Mouse (Mus musculus) forebrain, embryonic 10.5 days (tissue): ENCODE measurements around the gene Per1. TPM values are rescaled to one million over a fixed set of nuclear protein-coding genes. Genes with fewer than 3 reads are reported as not detected.

Source experiments
- DNase-seq: peaks from one replicate; pipeline ENCODE4 v3.0.0-alpha.2; 2017; ENCODE audit warnings: low spot score; ENCODE audit errors: extremely low spot score
- H3K27ac ChIP-seq: fragments of 300-500 bp; sonication (generic); 2 replicates; pipeline ENCODE4 v1.5.1; 2016; ENCODE audit warnings: mild to moderate bottlenecking
- H3K27me3 ChIP-seq: fragments of 300-500 bp; sonication (generic); 2 replicates; pipeline ENCODE4 v1.6.1; 2016; ENCODE audit warnings: mild to moderate bottlenecking; ENCODE audit not compliant: poor library complexity, severe bottlenecking
- H3K36me3 ChIP-seq: fragments of 300-500 bp; sonication (generic); replicated peaks from 2 replicates; pipeline ENCODE4 v1.6.1; 2016; ENCODE audit warnings: mild to moderate bottlenecking, moderate library complexity
- H3K4me1 ChIP-seq: fragments of 300-500 bp; sonication (generic); 2 replicates; pipeline ENCODE4 v1.6.1; 2016
- H3K4me3 ChIP-seq: fragments of 300-500 bp; sonication (generic); 2 replicates; pipeline ENCODE4 v1.5.1; 2016; ENCODE audit warnings: mild to moderate bottlenecking, moderate library complexity
- H3K9me3 ChIP-seq: fragments of 300-500 bp; sonication (generic); 2 replicates; pipeline ENCODE4 v1.6.1; 2016; ENCODE audit warnings: mild to moderate bottlenecking, moderate library complexity
- WGBS: fragments of 180-500 bp; shearing (Covaris S2); methylation state at CpG from one replicate; pipeline ENCODE4 v1.1.7; 2016; 5-methylcytosine and 5-hydroxymethylcytosine counted together
- polyA plus RNA-seq: library from polyadenylated mRNA; unstranded; fragments of >200 nt; fragmentation: Nextera tagmentation; extraction: Ambion mirVana; gene quantifications from 2 replicates; pipeline ENCODE4 v1.2.1, GENCODE M21; 2016

Gene Per1
- polyA plus RNA-seq, 1 experiment from 2014 or later: 7.3 TPM

- H3K4me3 ChIP-seq: peak overlapping the region; percentile 62
- H3K4me1 ChIP-seq: peaks cover 28% of the 10 kb centered on the region
- 81% methylated on average over 13 of the region's 13 CpGs for WGBS
- H3K27ac ChIP-seq: no peak overlapping the region
- DNase-seq: no peak
- peaks cover 54% of the 10 kb centered on the region for H3K36me3 ChIP-seq
- H3K9me3 ChIP-seq: no peaks in the 10 kb centered on the region
- peaks cover 29% of the 10 kb centered on the region for H3K27me3 ChIP-seq
These were observed 14.2 kb downstream of the Per1 start for GRCm38 (mm10) chr11:69109032-69109900.

GRCm38 (mm10) chr11:69110319-69111046 is 15.5 kb downstream of the Per1 start:
- Histone ChIP-seq H3K36me3 (peaks cover 42% of the 10 kb centered on the region), H3K4me1 (peaks cover 28% of the 10 kb centered on the region), H3K27me3 (peaks cover 41% of the 10 kb centered on the region), H3K9me3 (no peaks in the 10 kb centered on the region), H3K4me3 (peak overlapping the region; percentile 62), H3K27ac (peak overlapping the region; percentile 72)
- DNase-seq: peak; percentile 95
- WGBS: under 1% methylated on average over 30 of the region's 30 CpGs

GRCm38 (mm10) chr11:69111051-69111810 is 16.2 kb downstream of the Per1 start:
- DNase-seq: no peak
- Histone ChIP-seq H3K27ac (peak overlapping the region; percentile 72), H3K27me3 (peaks cover 49% of the 10 kb centered on the region), H3K9me3 (no peaks in the 10 kb centered on the region), H3K36me3 (peaks cover 34% of the 10 kb centered on the region), H3K4me1 (peaks cover 28% of the 10 kb centered on the region), H3K4me3 (peak overlapping the region; percentile 62)
- WGBS: 5% methylated on average over 21 of the region's 21 CpGs

- no peaks in the 10 kb centered on the region for H3K9me3 ChIP-seq
- peak overlapping the region; percentile 62 for H3K4me3 ChIP-seq
- H3K4me1 ChIP-seq: peaks cover 31% of the 10 kb centered on the region
- peak overlapping the region; percentile 72; the same call in 1 of the 2 replicates for H3K27ac ChIP-seq
- no peak for DNase-seq
- H3K36me3 ChIP-seq: peaks cover 28% of the 10 kb centered on the region
- H3K27me3 ChIP-seq: peaks cover 55% of the 10 kb centered on the region
- 62% methylated on average over 4 of the region's 4 CpGs for WGBS
These were observed 16.8 kb downstream of the Per1 start for GRCm38 (mm10) chr11:69111865-69112264.

GRCm38 (mm10) chr11:69114018-69114417 is 19.0 kb downstream of the Per1 start:
- WGBS: 86% methylated on average over 3 of the region's 3 CpGs
- Histone ChIP-seq H3K36me3 (peaks cover 6% of the 10 kb centered on the region), H3K4me1 (peaks cover 49% of the 10 kb centered on the region), H3K9me3 (no peaks in the 10 kb centered on the region), H3K27me3 (peaks cover 62% of the 10 kb centered on the region), H3K4me3 (no peak overlapping the region), H3K27ac (no peak overlapping the region)
- no peak for DNase-seq

- DNase-seq: no peak
- peaks cover 68% of the 10 kb centered on the region for H3K27me3 ChIP-seq
- H3K9me3 ChIP-seq: no peaks in the 10 kb centered on the region
- WGBS: 87% methylated on average over 3 of the region's 3 CpGs
- H3K4me3 ChIP-seq: no peak overlapping the region
- no peak overlapping the region for H3K27ac ChIP-seq
- H3K4me1 ChIP-seq: peaks cover 49% of the 10 kb centered on the region
- peaks cover under 1% of the 10 kb centered on the region; the same call in 1 of the 2 replicates for H3K36me3 ChIP-seq
These were observed 19.6 kb downstream of the Per1 start for GRCm38 (mm10) chr11:69114621-69115020.

- peak overlapping the region; percentile 84 for H3K4me3 ChIP-seq
- H3K27me3 ChIP-seq: peaks cover 84% of the 10 kb centered on the region
- no peaks in the 10 kb centered on the region for H3K9me3 ChIP-seq
- H3K36me3 ChIP-seq: no peaks in the 10 kb centered on the region
- H3K4me1 ChIP-seq: peaks cover 58% of the 10 kb centered on the region
- H3K27ac ChIP-seq: no peak overlapping the region
- DNase-seq: no peak
- 72% methylated on average over 5 of the region's 5 CpGs for WGBS
These were observed 21.8 kb downstream of the Per1 start for GRCm38 (mm10) chr11:69116843-69117242.

GRCm38 (mm10) chr11:69117737-69118695 is 23.0 kb downstream of the Per1 start:
- WGBS: under 1% methylated on average over 45 of the region's 45 CpGs
- H3K4me1 ChIP-seq: peaks cover 62% of the 10 kb centered on the region

GRCm38 (mm10) chr11:69118765-69119164 is 23.7 kb downstream of the Per1 start:
- H3K4me1 ChIP-seq: peaks cover 64% of the 10 kb centered on the region
- under 1% methylated on average over 15 of the region's 15 CpGs for WGBS

More at GRCm38 (mm10) chr11:69117737-69118695, 23.0 kb downstream of the Per1 start:
- H3K27me3 ChIP-seq: peaks cover 76% of the 10 kb centered on the region
- peak; percentile 77 for DNase-seq
- no peaks in the 10 kb centered on the region for H3K9me3 ChIP-seq
- H3K36me3 ChIP-seq: no peaks in the 10 kb centered on the region
- peak overlapping the region; percentile 84 for H3K4me3 ChIP-seq
- H3K27ac ChIP-seq: peak overlapping the region; percentile 85

GRCm38 (mm10) chr11:69119446-69120155 is 24.6 kb downstream of the Per1 start:
- no peak for DNase-seq
- H3K27me3 ChIP-seq: peaks cover 60% of the 10 kb centered on the region
- no peaks in the 10 kb centered on the region for H3K36me3 ChIP-seq
- H3K4me1 ChIP-seq: peaks cover 64% of the 10 kb centered on the region
- no peaks in the 10 kb centered on the region for H3K9me3 ChIP-seq
- no peak overlapping the region; the same call in 1 of the 2 replicates for H3K27ac ChIP-seq
- 23% methylated on average over 14 of the region's 14 CpGs for WGBS
- H3K4me3 ChIP-seq: peak overlapping the region; percentile 84

More at GRCm38 (mm10) chr11:69118765-69119164, 23.7 kb downstream of the Per1 start:
- Histone ChIP-seq H3K9me3 (no peaks in the 10 kb centered on the region), H3K4me3 (peak overlapping the region; percentile 84), H3K27me3 (peaks cover 68% of the 10 kb centered on the region), H3K36me3 (no peaks in the 10 kb centered on the region), H3K27ac (peak overlapping the region; percentile 58)
- DNase-seq: peak; percentile 84
